Mouse (Mus musculus) testis, adult 2 months (tissue): ENCODE measurements around the gene Slc34a3.

Source experiments
- CTCF ChIP-seq: fragments of 200-500 bp; IDR thresholded peaks from 2 replicates; pipeline ENCODE4 v1.5.1; 2012; ENCODE audit warnings: low read depth, mild to moderate bottlenecking, inconsistent platforms, low read length, moderate library complexity; ENCODE audit not compliant: control insufficient read depth, insufficient read depth, insufficient replicate concordance
- POLR2A ChIP-seq: fragments of 200-500 bp; IDR thresholded peaks from 2 replicates; pipeline ENCODE4 v1.6.1; 2012; ENCODE audit warnings: low read depth, mild to moderate bottlenecking, inconsistent platforms, low read length, moderate library complexity; ENCODE audit not compliant: control insufficient read depth

- TF ChIP-seq POLR2A (no peak), CTCF (no peak)
These were observed 10.3 kb downstream of the Slc34a3 start for GRCm38 (mm10) chr2:25223681-25224491.
